Mouse (Mus musculus) hematopoietic stem cell, adult 5-6 weeks (primary cell): ENCODE measurements around the gene Arhgdia. TPM values are rescaled to one million over a fixed set of nuclear protein-coding genes. Genes with fewer than 3 reads are reported as not detected.
A peak's percentile ranks its signal among the peaks of the same experiment; 100 is the strongest.

Experiments
- ATAC-seq, 2 experiments: fragments of 125-278 bp in 1 of 2; replicated peaks in 1 of 2; 2 replicates each; pipeline ENCODE4 v1.8.0; 2016 to 2017; ENCODE audit warnings: inconsistent platforms in 2 of 2, mild to moderate bottlenecking in 2 of 2, moderate number of reproducible peaks in 2 of 2, low read depth in 1 of 2, moderate TSS enrichment in 1 of 2; ENCODE audit not compliant: low FRiP score in 2 of 2, poor library complexity in 2 of 2, severe bottlenecking in 2 of 2, insufficient read depth in 1 of 2, low TSS enrichment in 1 of 2
- total RNA-seq: library from RNA; stranded (forward); fragments of 172-1452, 232-1000 nt; gene quantifications from 2 replicates; pipeline ENCODE4 v1.2.3, GENCODE M21; 2017

Gene Arhgdia
- total RNA-seq, 1 experiment from 2014 or later = 120 TPM

- no peak for ATAC-seq
Observed at GRCm38 (mm10) chr11:120548214-120548613, 33.2 kb downstream of the Arhgdia start.

- peak in 1 of 2 experiments; percentile 42; a peak in 2 of 4 replicates for ATAC-seq
Observed at GRCm38 (mm10) chr11:120547469-120547868, 34.0 kb downstream of the Arhgdia start.

- no peak for ATAC-seq
Observed at GRCm38 (mm10) chr11:120545964-120546363, 35.5 kb downstream of the Arhgdia start.

GRCm38 (mm10) chr11:120542376-120542775 is 39.0 kb downstream of the Arhgdia start:
- ATAC-seq = no peak

- ATAC-seq = no peak
Observed at GRCm38 (mm10) chr11:120541907-120542306, 39.5 kb downstream of the Arhgdia start.

GRCm38 (mm10) chr11:120539285-120540014 is 42.0 kb downstream of the Arhgdia start:
- no peak for ATAC-seq

- peak; percentile 69 to 72 for ATAC-seq
Observed at GRCm38 (mm10) chr11:120538955-120539284, 42.5 kb downstream of the Arhgdia start.

GRCm38 (mm10) chr11:120538485-120538884 is 42.9 kb downstream of the Arhgdia start:
- no peak for ATAC-seq

GRCm38 (mm10) chr11:120535804-120536203 is 45.6 kb downstream of the Arhgdia start:
- ATAC-seq = no peak

- ATAC-seq = no peak
Observed at GRCm38 (mm10) chr11:120535145-120535544, 46.3 kb downstream of the Arhgdia start.

GRCm38 (mm10) chr11:120534093-120534492 is 47.3 kb downstream of the Arhgdia start:
- no peak for ATAC-seq

GRCm38 (mm10) chr11:120531646-120532045 is 49.8 kb downstream of the Arhgdia start:
- no peak for ATAC-seq

- no peak for ATAC-seq
Observed at GRCm38 (mm10) chr11:120530085-120530964, 51.1 kb downstream of the Arhgdia start, which contains the start of gene Gcgr. TSS of gene Gcgr (plus strand) at chr11:120530699.

GRCm38 (mm10) chr11:120528903-120529302 is 52.5 kb downstream of the Arhgdia start:
- no peak for ATAC-seq

Other genes with a start within 250 kb of the Arhgdia start
- 814 and 932 TPM in 2 replicates for gene Actg1, start 233.1 kb downstream of the Arhgdia start, total RNA-seq
- 0.15 TPM in 1 of 2 replicates, not detected in the other for gene Fscn2, start 220.1 kb downstream of the Arhgdia start, total RNA-seq
- 9.9 and 20.1 TPM in 2 replicates for gene Faap100, start 202.9 kb downstream of the Arhgdia start, total RNA-seq
- gene Nploc4, start 143.9 kb downstream of the Arhgdia start, total RNA-seq = 30.3 and 43.1 TPM in 2 replicates
- not detected in 2 replicates for gene Tspan10, start 139.0 kb downstream of the Arhgdia start, total RNA-seq
- not detected in 2 replicates for gene Pde6g, start 128.1 kb downstream of the Arhgdia start, total RNA-seq
- 10.2 and 12.0 TPM in 2 replicates for gene Oxld1, start 123.6 kb downstream of the Arhgdia start, total RNA-seq
- gene Ccdc137, start 123.5 kb downstream of the Arhgdia start, total RNA-seq = 58.3 and 96.4 TPM in 2 replicates
- gene Arl16, start 114.0 kb downstream of the Arhgdia start, total RNA-seq = 12.8 and 24.0 TPM in 2 replicates
- gene Mrpl12, start 97.0 kb downstream of the Arhgdia start, total RNA-seq = 63.4 and 112 TPM in 2 replicates
- 10.8 and 11.4 TPM in 2 replicates for gene Slc25a10, start 89.8 kb downstream of the Arhgdia start, total RNA-seq
- not detected in 2 replicates for gene Gcgr, start 50.9 kb downstream of the Arhgdia start, total RNA-seq
- gene Mcrip1, start 31.9 kb downstream of the Arhgdia start, total RNA-seq = 11.6 and 21.4 TPM in 2 replicates
- gene Ppp1r27, start 30.5 kb downstream of the Arhgdia start, total RNA-seq = not detected in 2 replicates
- gene P4hb, start 8.4 kb downstream of the Arhgdia start, total RNA-seq = 384 and 534 TPM in 2 replicates
- gene Alyref, start 16.7 kb upstream of the Arhgdia start, total RNA-seq = 110 and 227 TPM in 2 replicates
- 18.1 and 32.6 TPM in 2 replicates for gene Anapc11, start 16.8 kb upstream of the Arhgdia start, total RNA-seq
- not detected in 2 replicates for gene Npb, start 26.9 kb upstream of the Arhgdia start, total RNA-seq
- gene Pcyt2, start 36.3 kb upstream of the Arhgdia start, total RNA-seq = 38.6 and 41.7 TPM in 2 replicates
- gene Sirt7, start 43.6 kb upstream of the Arhgdia start, total RNA-seq = 52.4 and 56.7 TPM in 2 replicates
- gene Mafg, start 52.0 kb upstream of the Arhgdia start, total RNA-seq = 18.1 and 33.2 TPM in 2 replicates
- gene Pycr1, start 62.1 kb upstream of the Arhgdia start, total RNA-seq = 0.88 and 2.1 TPM in 2 replicates
- 0.94 TPM in 1 of 2 replicates, not detected in the other for gene Myadml2, start 66.5 kb upstream of the Arhgdia start, total RNA-seq
- not detected in 2 replicates for gene Notum, start 79.6 kb upstream of the Arhgdia start, total RNA-seq
- gene Aspscr1, start 91.3 kb upstream of the Arhgdia start, total RNA-seq = 37.1 and 48.8 TPM in 2 replicates
- 58.2 and 91.7 TPM in 2 replicates for gene Cenpx, start 132.1 kb upstream of the Arhgdia start, total RNA-seq
- 34.2 and 34.5 TPM in 2 replicates for gene Lrrc45, start 132.3 kb upstream of the Arhgdia start, total RNA-seq
- not detected in 2 replicates for gene Rac3, start 139.8 kb upstream of the Arhgdia start, total RNA-seq
- gene Dcxr, start 145.7 kb upstream of the Arhgdia start, total RNA-seq = 12.5 and 21.0 TPM in 2 replicates
- not detected in 2 replicates for gene Cbr2, start 150.5 kb upstream of the Arhgdia start, total RNA-seq
- 10.3 and 10.5 TPM in 2 replicates for gene Hmga1b, start 181.2 kb upstream of the Arhgdia start, total RNA-seq
- gene Rfng, start 202.6 kb upstream of the Arhgdia start, total RNA-seq = 2.6 and 4.0 TPM in 2 replicates
- 58.1 and 67.2 TPM in 2 replicates for gene Gps1, start 202.6 kb upstream of the Arhgdia start, total RNA-seq
- 28.9 and 38.7 TPM in 2 replicates for gene Dus1l, start 214.8 kb upstream of the Arhgdia start, total RNA-seq
- gene Fasn, start 242.9 kb upstream of the Arhgdia start, total RNA-seq = 26.1 and 46.4 TPM in 2 replicates